Mouse (Mus musculus) thymus, postnatal 0 days (tissue): Measurements from ENCODE around the gene E2f4. TPM values are rescaled to one million over a fixed set of nuclear protein-coding genes. Genes with fewer than 3 reads are reported as not detected.

Experiments
- DNase-seq: peaks from one replicate; pipeline ENCODE4 v3.0.0-alpha.2; 2015; ENCODE audit warnings: low spot score
- microRNA counts: library from miRNA; unstranded; fragments of <30 nt; microRNA quantifications from one replicate; lab custom pipeline; 2015
- microRNA-seq: library from miRNA; unstranded; fragments of <30 nt; microRNA quantifications from one replicate; pipeline ENCODE4, GENCODE M21; 2016; ENCODE audit warnings: borderline number of aligned reads
- polyA plus RNA-seq: library from polyadenylated mRNA; unstranded; fragments of >200 nt; fragmentation: Nextera tagmentation; extraction: Ambion mirVana; gene quantifications from 2 replicates; pipeline ENCODE4 v1.2.1, GENCODE M21; 2015

The E2f4 gene
- polyA plus RNA-seq, 1 experiment from 2014 or later, result 81.7 TPM

DNA sequence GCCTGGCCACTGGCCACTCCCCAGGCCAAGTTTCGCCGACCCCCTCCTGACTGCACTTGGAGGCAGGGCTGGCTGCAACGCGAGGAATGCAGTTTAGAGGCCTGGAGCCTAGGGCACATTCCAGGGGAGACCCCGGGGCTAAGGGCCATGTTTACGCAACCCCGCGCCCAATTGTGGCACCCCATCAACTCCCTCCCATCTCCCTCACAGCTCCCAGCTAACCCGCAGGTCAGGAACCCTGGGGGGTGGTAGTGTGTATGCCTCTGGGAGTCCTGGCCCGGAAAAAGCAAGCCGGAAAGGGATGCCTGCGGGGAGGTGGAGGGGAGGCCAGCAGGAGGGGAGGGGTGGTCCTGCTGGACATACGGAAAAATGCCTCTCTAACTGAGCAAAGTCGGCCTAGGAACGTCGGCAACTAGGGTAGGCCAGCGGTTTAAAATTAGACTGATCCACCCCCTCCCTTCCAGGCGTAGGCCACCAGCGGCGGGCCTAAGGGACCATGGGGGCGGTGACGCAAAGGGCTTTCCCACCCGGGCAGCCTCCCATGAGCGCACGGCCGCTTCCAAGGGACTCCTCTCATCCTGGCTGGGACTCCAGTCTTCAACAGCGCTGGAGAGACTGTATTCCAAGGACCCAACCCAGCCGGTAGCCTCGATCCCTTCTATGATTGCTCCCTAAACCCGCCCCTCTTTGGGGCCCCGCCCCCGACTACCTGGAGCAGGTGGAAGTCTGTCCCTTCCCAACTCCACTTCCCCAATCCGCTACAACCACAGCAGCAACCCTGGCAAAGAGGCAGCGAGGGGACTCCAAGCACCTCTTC lies 49.4 kb downstream of the E2f4 start:
- DNase-seq, result no peak

GRCm38 (mm10) chr8:105347428-105348221 lies 50.2 kb downstream of the E2f4 start, which contains the start of gene Fhod1:
Gene Fhod1, minus strand, starts transcription at chr8:105347953.
- peak; percentile 79 for DNase-seq

GRCm38 (mm10) chr8:105348450-105349095 lies 51.1 kb downstream of the E2f4 start, which contains the start of gene Slc9a5:
Gene Slc9a5, plus strand, starts transcription at chr8:105348843.
- peak; percentile 49 for DNase-seq

- peak; percentile 13 for DNase-seq
Observed at GRCm38 (mm10) chr8:105349096-105349771, 51.8 kb downstream of the E2f4 start.

- DNase-seq, result no peak
Observed at GRCm38 (mm10) chr8:105350186-105350585, 52.7 kb downstream of the E2f4 start.

DNA sequence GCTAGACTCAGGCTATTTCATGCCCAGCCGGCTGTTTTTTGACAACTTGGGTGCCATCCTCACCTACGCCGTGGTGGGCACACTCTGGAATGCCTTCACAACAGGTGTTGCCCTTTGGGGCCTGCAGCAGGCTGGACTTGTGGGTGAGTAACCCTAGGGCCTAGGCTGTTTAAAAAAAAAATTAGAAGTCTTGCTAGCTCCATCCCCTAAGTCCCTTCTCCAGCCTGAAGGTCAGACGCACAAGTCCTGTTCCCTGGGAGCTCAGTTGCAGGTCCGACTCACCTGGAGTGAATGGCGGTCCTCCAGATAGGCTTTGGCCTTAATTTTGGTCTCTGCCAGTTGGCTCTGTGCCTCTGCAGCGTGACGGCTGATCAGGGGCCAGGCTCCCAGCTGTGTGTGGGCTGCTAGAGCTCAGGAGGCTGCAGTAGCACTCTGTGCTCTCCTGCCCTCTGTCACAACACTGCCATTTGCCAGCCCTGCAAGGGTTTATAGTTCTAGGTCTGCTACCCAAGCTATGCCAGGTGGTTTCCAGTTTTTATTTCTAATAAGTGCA lies 56.2 kb downstream of the E2f4 start:
- no peak for DNase-seq

- no peak for DNase-seq
Observed at GRCm38 (mm10) chr8:105354549-105354948, 57.1 kb downstream of the E2f4 start.

MicroRNA genes within 50 kb of the gene (microRNA counts, 519-probe panel; counts per million panel counts)
- 473 counts per million, percentile 71 among the panel's probes with 10 or more counts for microRNA mmu-miR-328 (lab: Ali Mortazavi, UCI)

Small RNAs within 50 kb of the gene (microRNA-seq; reads per million reads assigned to microRNA genes)
- gene Gm27320 (not detected), gene Mir328 (251 reads per million, percentile 56 among the genes with 10 or more reads in this experiment)

Other genes with a start within 250 kb of the E2f4 start
- gene Ces3a, start 249.1 kb upstream of the E2f4 start, polyA plus RNA-seq, result 0.07 TPM in 1 of 2 replicates, not detected in the other
- gene Ces3b, start 213.9 kb upstream of the E2f4 start, polyA plus RNA-seq, result not detected in 2 replicates
- 0.06 and 0.14 TPM in 2 replicates for gene Ces4a, start 165.9 kb upstream of the E2f4 start, polyA plus RNA-seq
- gene Cbfb, start 127.0 kb upstream of the E2f4 start, polyA plus RNA-seq, result 68.5 and 77.3 TPM in 2 replicates
- gene D230025D16Rik, start 72.5 kb upstream of the E2f4 start, polyA plus RNA-seq, result 18.1 and 18.6 TPM in 2 replicates
- 4.9 and 5.6 TPM in 2 replicates for gene B3gnt9, start 42.5 kb upstream of the E2f4 start, polyA plus RNA-seq
- gene Tradd, start 33.1 kb upstream of the E2f4 start, polyA plus RNA-seq, result 51.0 and 57.0 TPM in 2 replicates
- 7.6 and 8.2 TPM in 2 replicates for gene Fbxl8, start 33.0 kb upstream of the E2f4 start, polyA plus RNA-seq
- not detected in 2 replicates for gene Hsf4, start 27.9 kb upstream of the E2f4 start, polyA plus RNA-seq
- 0.42 and 0.47 TPM in 2 replicates for gene Nol3, start 21.5 kb upstream of the E2f4 start, polyA plus RNA-seq
- 3.2 and 4.2 TPM in 2 replicates for gene 4931428F04Rik, start 7.8 kb upstream of the E2f4 start, polyA plus RNA-seq
- 4.0 and 5.1 TPM in 2 replicates for gene Exoc3l, start 1.6 kb upstream of the E2f4 start, polyA plus RNA-seq
- gene Elmo3, start 7.9 kb downstream of the E2f4 start, polyA plus RNA-seq, result 9.3 and 9.4 TPM in 2 replicates
- 2.1 and 4.3 TPM in 2 replicates for gene Lrrc29, start 28.6 kb downstream of the E2f4 start, polyA plus RNA-seq
- gene Tmem208, start 28.7 kb downstream of the E2f4 start, polyA plus RNA-seq, result 145 and 149 TPM in 2 replicates
- gene Fhod1, start 50.3 kb downstream of the E2f4 start, polyA plus RNA-seq, result 0.85 and 1.1 TPM in 2 replicates
- gene Slc9a5, start 51.2 kb downstream of the E2f4 start, polyA plus RNA-seq, result 0.48 and 0.60 TPM in 2 replicates
- 0.09 and 0.21 TPM in 2 replicates for gene Plekhg4, start 75.6 kb downstream of the E2f4 start, polyA plus RNA-seq
- gene Kctd19, start 115.8 kb downstream of the E2f4 start, polyA plus RNA-seq, result 0.04 and 0.31 TPM in 2 replicates
- gene Lrrc36, start 115.9 kb downstream of the E2f4 start, polyA plus RNA-seq, result 0.28 and 0.47 TPM in 2 replicates
- gene Tppp3, start 173.9 kb downstream of the E2f4 start, polyA plus RNA-seq, result 31.9 and 42.4 TPM in 2 replicates
- 5.8 and 6.9 TPM in 2 replicates for gene Zdhhc1, start 199.2 kb downstream of the E2f4 start, polyA plus RNA-seq
- 0.26 and 0.28 TPM in 2 replicates for gene Hsd11b2, start 221.1 kb downstream of the E2f4 start, polyA plus RNA-seq